Mouse (Mus musculus): ENCODE results near the gene Adgrg3.

DNA sequence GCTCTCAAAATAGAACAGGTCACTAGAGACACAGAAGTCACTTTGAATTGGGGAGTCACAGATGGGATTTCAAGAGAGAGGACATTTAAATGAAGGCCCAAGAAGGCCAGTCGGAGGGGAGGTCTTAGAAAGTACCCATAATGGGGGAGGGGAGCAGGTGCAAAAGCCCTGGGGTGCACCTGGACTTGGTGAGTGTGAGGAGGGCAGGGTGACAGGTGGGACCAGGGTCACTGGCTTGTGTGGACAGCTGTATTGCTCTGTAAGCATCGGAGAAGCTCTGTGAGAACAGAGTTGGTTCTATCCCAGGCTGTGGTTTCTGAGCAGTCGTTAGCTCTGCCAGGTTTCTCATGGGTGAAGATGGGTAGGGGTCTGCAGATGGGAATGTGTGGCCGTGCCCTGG, 25.5 kb upstream of the Adgrg3 start:
- TF ChIP-seq CTCF (IDR thresholded peaks at IDR 0.05; ENCODE audit: low read depth) (no peak), EP300 (IDR thresholded peaks at IDR 0.05; ENCODE audit: low read depth) (no peak)
